Mouse (Mus musculus) megakaryocyte, adult 5-6 weeks (primary cell): Measurements from ENCODE around the gene Vmn1r132. TPM values are rescaled to one million over a fixed set of nuclear protein-coding genes. Genes with fewer than 3 reads are reported as not detected.
"Not testable (repeated sequence)": the region's sequence is repeated elsewhere in the genome, so short reads cannot be mapped to it uniquely, and the experiment has no call there.

Experiments used
- ATAC-seq: 2 replicates; pipeline ENCODE4 v1.8.0; 2016; ENCODE audit warnings: mild to moderate bottlenecking, inconsistent platforms; ENCODE audit not compliant: poor library complexity, severe bottlenecking
- total RNA-seq, 2 experiments: library from RNA; stranded (forward) in 1 of 2; stranded (reverse) in 1 of 2; fragments of 153-499, 151-499 nt in 1 of 2; fragments of 221-1000, 200-1000 nt in 1 of 2; gene quantifications; 2 replicates each; pipeline versions ENCODE4 v1.2.3 to v1.2.4; 2015 to 2017

Gene Vmn1r132
- total RNA-seq (2015) (not detected in 2 replicates), total RNA-seq (2017) (not detected in 2 replicates)

GRCm38 (mm10) chr7:21613792-21614191 lies at the start of gene Vmn1r132:
Gene Vmn1r132 (plus strand): TSS chr7:21614092.
- not testable (repeated sequence) for ATAC-seq

Other genes with a start within 250 kb of the Vmn1r132 start
- not detected in 2 replicates for gene Gm6882, start 181.3 kb upstream of the Vmn1r132 start, total RNA-seq (2015)
- gene Gm6882, start 181.3 kb upstream of the Vmn1r132 start, total RNA-seq (2017) = not detected in 2 replicates
- not detected in 2 replicates for gene Vmn1r130, start 102.3 kb upstream of the Vmn1r132 start, total RNA-seq (2015)
- gene Vmn1r130, start 102.3 kb upstream of the Vmn1r132 start, total RNA-seq (2017) = not detected in 2 replicates
- gene Vmn1r131, start 68.0 kb upstream of the Vmn1r132 start, total RNA-seq (2015) = not detected in 2 replicates
- not detected in 2 replicates for gene Vmn1r131, start 68.0 kb upstream of the Vmn1r132 start, total RNA-seq (2017)
- not detected in 2 replicates for gene Gm4175, start 147.4 kb downstream of the Vmn1r132 start, total RNA-seq (2015)
- gene Gm4175, start 147.4 kb downstream of the Vmn1r132 start, total RNA-seq (2017) = not detected in 2 replicates
- not detected in 2 replicates for gene Gm4177, start 182.6 kb downstream of the Vmn1r132 start, total RNA-seq (2015)
- gene Gm4177, start 182.6 kb downstream of the Vmn1r132 start, total RNA-seq (2017) = not detected in 2 replicates
- not detected in 2 replicates for gene Vmn1r135, start 218.3 kb downstream of the Vmn1r132 start, total RNA-seq (2015)
- not detected in 2 replicates for gene Vmn1r135, start 218.3 kb downstream of the Vmn1r132 start, total RNA-seq (2017)
- gene Gm5725, start 230.2 kb downstream of the Vmn1r132 start, total RNA-seq (2015) = not detected in 2 replicates
- not detected in 2 replicates for gene Gm5725, start 230.2 kb downstream of the Vmn1r132 start, total RNA-seq (2017)